Mouse (Mus musculus): ENCODE data around the gene Zdhhc17. TPM values are rescaled to one million over a fixed set of nuclear protein-coding genes. Genes with fewer than 3 reads are reported as not detected.
A peak's percentile ranks its signal among the peaks of the same experiment; 100 is the strongest.

Gene Zdhhc17
- total RNA-seq, 2 experiments from 2014 or later, result 102 to 107 TPM

DNA sequence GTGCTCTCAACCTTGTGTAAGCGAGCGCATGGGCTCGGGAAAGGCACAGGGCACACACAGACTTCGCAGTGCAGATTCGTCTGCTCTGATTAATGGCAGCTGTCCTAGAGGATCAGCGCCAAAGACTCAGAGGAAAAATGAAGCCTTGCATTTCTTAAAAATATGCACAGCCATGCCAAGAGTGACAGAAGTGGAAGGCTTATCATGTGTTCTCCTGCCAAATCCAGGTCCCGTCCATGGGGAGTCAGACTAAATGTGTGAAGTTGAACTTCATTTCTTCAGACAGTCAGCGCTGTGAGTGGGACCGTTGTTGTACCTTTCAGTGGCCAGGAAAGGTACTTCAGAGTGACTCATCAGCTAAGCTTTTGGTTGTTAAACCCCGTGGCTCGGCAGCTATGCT is 82.4 kb downstream of the Zdhhc17 start:
- peak; percentile 55 to 74 for DNase-seq (ENCODE audit: low spot score in 2 of 2)

DNA sequence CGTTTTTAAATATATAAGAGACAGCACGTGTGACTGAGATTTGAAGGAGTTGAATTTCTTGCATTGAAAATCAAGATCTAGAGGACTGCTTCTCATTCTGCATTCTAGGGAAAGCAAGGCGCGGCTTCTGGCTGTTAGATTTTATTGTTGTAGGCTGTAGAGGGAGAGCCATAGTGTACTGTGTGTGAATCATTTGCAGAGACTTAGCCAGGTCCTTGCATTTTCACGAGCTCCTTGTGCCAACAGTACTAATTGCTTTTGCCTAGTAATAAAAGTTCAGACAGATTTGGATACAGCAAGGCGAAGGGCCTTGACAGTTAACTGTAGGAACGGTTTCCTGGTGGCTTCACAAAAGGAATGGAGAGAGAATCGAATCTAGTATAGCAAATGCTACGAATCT is 87.3 kb downstream of the Zdhhc17 start:
- DNase-seq (ENCODE audit: low spot score in 2 of 2), result no peak

DNA sequence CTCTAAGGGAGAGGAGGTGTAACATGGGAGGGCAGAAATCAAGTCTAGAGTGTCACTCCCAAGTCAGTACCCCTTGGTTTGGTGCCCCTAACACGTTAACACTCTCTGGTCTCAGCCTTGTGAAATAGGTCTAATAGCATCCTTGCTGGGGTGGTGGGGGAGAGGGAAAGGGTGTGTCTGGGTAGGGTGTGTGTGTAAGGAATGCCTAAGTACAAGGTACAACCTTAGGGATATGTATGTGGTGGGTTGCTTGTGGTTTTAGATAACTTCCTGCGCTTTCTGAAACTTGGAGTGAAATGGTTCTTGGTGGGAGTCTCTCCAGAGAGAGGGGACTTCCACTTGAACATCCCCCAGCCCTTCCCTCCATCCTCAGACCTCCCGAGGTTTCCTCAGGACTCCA is 88.0 kb downstream of the Zdhhc17 start:
- no peak for DNase-seq (ENCODE audit: low spot score in 2 of 2)

DNA sequence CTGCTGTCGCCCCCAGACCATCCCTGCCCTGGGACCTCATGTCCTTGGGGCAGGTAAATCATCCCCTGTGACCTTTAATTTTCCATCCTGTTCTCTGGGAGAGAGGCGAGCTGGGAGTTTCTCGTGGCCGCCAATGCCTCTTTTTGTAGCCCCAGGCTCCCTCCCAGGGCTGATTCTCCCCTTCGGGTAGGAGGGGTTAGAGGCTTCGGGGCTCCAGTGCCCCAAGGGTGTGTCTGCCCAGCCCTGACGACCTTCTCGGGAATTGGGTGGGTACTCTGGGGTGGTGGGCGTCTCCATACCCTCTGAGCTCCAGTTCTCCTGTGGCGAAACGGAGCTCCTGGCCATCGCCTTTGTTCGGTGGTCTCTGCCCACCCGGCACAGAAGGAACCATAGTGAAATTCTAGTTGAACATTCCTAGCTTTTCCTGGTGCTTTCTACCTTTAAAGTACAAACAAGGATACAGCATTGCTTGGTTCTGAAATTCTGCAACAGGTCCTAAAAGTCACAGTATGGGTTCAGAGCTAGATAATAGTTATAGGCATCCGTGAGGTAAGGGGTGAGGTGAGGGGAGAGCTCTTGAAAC is 89.5 kb downstream of the Zdhhc17 start:
- no peak for DNase-seq (ENCODE audit: low spot score in 2 of 2)

DNA sequence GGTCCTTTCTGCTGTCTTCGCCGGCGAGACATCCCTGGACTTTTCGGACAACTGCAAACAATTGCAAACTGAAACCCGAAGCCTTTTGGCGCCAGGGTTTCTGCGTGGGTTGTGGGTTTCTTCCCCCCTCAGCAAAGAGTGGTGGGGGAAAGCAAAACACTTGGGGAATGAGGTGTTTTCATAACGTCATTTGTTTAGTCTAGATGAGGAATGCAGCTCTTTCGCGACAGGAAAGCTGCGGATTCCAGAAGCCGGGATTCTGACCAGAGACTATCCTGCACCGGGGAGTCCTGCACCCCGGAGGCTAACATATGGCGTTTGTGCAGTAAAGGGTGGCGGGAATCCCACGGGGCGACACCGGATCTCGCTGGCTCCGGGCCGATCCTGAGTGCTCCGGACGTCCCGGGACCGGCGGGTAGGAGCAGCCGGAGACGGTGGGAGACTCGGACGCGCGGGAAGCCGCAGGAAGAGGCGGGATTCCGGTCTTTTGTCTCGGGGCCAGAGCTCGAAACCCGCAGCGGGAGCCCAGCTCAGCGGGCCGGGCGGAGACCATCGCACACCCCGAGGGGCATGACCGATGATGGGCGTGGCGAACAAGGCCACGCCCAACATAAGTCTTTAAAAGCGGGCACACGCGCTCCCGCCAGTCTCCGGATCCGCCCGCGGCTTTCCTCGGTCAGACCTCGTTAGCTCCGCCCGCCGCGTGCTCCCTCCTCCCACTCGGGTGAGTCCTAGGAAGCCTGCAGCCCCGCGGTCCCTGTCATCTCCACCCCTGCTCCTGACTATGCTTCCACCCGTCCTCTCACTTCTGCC is 90.2 kb downstream of the Zdhhc17 start, which contains the start of gene Csrp2:
Gene Csrp2, plus strand, starts transcription at position 259 of the 813 bp plus-strand sequence.
- peak; percentile 44 to 65 for DNase-seq (ENCODE audit: low spot score in 2 of 2)

DNA sequence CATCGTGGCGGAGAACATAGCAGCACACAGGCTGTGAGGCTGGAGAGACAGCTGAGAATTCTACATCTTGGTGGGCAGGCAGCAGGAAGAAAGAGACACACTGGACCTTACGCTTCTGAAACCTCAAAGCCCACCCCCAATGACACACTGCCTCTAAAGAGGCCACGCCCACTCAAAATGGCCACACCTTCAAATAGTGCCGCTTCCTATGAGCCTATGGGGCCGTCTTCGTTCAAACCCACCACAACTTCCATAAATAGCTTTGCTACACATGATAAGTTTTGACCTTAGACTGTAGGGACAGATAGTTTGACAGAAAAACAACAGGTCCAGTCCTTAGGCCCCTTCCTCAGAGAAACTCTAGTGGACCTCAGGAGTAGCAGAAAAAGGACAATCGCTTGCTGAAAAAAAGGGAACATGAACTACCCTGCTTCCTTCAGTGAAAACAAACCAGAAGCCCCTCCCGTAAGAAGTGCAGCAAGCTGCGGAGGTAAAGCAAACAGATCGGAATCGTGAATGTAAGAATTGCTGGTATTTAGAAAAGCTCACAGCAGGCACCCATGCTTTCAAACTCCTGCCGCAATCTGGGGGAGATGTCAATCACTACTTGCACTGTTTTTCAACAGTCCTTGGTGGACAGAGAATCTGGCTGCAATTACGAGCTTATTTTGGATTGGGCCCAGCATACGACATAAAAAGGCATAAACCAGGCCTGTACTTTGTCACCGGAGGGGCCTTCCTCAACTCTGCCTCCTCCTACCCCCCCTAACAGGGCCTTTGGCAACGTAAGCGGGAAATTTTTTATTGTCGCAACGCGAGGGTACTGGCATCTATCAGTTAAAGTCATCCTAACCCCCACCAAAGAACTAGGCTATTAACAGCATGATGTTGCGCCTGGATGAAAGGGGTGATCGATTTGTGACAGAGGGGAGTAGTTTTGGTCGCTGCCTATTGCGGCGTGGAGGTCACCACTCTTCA is 91.2 kb downstream of the Zdhhc17 start:
- DNase-seq (ENCODE audit: low spot score in 2 of 2), result no peak

DNA sequence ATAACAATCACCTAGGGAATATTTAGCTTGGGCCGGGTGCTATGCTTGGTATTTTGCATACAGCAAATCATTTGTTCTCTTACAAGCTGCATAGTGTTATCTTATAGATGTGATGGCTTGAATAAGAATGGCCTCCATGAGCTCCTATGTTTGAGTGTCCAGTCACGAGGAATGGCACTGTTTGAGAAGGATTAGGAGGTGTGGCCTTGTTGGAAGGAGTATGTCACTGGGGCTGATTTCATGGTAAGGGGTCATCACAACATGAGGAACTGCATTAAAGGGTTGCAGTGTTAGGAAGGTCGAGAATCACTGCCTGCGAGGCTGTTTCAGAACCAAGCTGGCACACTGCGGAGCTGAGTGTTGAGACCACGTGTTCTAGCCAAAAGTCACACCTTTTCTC is 92.4 kb downstream of the Zdhhc17 start:
- DNase-seq (ENCODE audit: low spot score in 2 of 2), result no peak

DNA sequence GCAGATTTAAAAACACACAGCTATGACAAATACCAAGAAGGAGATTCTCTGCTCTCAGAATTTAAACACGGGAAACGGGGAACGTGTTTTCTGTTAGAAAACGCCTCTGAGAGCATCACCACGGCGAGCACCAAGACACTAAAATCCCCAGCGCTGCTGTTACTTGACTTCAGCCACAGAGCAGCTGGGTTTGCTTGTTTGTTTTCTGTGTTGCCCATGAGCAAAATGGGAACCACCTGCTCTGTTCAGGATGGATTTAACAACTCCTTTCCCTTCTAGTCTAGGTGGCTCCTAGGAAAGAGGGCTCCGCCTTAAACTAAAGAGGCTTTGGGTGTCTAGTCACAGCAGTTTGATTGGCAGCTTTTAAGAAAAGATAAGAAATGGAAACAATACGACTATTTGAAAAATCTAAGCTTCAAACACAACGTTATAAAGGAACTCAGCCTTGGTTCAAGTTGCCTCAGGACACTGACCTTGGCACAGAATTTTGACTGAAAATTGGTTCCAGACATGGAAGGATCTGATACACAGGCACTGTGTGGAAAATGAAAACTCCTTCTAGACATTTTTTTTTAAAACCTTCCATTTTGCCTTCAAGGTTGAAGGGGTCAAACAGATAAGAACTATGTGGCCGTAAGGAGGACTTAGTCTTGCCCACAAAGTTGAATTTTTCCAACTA is 93.1 kb downstream of the Zdhhc17 start:
- no peak for DNase-seq (ENCODE audit: low spot score in 2 of 2)

DNA sequence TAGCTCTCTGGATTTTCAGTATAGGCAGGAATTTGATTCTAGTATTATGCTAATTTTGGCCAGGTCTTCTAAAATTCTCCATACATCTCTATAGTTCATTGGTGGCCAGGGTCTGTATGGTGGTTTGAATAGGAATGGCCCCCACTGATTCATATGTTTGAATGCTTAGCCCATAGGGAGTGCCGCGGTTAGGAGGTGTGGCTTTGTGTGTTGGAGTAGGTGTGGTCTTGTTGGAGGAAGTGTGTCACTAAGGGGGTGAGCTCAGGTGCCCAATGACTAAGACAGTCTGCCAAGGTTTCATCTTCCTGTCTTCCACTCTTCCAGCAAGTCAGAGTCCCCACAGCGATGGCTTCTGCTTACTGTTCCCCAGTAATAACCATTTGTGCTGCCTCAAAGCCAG is 106.1 kb downstream of the Zdhhc17 start:
- no peak for DNase-seq (ENCODE audit: low spot score in 2 of 2)

DNA sequence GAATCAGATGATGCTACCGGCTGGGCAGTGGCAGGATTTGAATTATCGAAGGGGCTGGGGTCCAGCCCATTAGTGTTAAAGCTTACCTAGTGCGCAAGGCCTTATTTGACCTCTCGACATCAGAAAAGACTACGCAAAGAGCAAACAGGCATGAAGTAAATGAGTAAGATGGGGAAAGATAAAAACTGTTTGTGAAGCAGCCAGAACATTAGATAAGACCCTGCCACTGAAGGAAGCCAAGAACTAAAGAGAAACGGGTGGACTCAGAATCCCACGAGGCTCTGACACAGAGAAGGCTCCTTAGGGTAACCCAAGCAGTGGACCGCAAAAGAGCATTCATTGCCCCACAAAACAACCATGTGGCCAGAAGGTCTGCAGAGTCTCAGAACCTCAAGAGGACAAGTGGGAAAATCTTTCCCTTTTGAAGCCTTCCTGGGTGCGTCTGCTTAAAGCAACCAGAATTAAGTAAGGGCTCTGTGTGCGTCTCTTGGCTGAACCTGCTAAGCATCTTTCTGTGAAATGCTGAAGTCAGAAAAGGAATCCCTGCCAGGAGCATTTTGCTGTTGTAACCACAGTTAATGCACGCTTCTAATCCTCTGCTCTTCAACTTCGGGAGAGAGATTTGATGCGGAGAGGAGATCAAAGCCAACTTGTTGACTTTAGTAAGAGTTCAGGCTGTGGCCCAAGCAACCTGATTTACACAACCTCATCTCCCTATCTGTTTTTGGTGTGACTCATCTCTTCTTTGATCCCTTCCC is 110.0 kb downstream of the Zdhhc17 start:
- no peak for DNase-seq (ENCODE audit: low spot score in 2 of 2)

Other genes starting within 250 kb of the Zdhhc17 start
- gene Csrp2, start 90.4 kb downstream of the Zdhhc17 start, total RNA-seq (2021), result 10 to 100 TPM; 15.0 to 16.5 TPM
- gene Osbpl8, start 154.6 kb upstream of the Zdhhc17 start, total RNA-seq (2021), result 10 to 100 TPM; 62.9 to 63.0 TPM